In genomic region chr7:14317209-14317608, GRCm38 (mm10) we compare ENCODE assay signal across 11 mouse cellular contexts. TPM values are rescaled to one million over a fixed set of nuclear protein-coding genes. Genes with fewer than 3 reads are reported as not detected.
DNase-seq lines count a peak whose midpoint lies in the region; ATAC-seq and TF ChIP-seq lines count a peak whose summit lies in the region.
"Had no signal": no experiment of that assay in that cellular context is flagged by ENCODE, and none has a peak within 500 bp of the region (broad histone marks: within the 10 kb centered on the region; RNA-seq: fewer than 3 reads in every experiment).

No protein-coding gene starts in this region.

- TF ChIP-seq CTCF in E14TG2a.4 (conservative IDR thresholded peaks at IDR 0.05; ENCODE audit: low read length) = peak; percentile 80

- H3K36me3 ChIP-seq in E14TG2a.4 (ENCODE audit: insufficient read depth, low read length) = no peaks in the 10 kb centered on the region
- no peaks in the 10 kb centered on the region for H3K36me3 ChIP-seq in hindbrain, embryonic 16.5 days (ENCODE audit: control insufficient read depth, insufficient read depth, low read length)

- WGBS in hindbrain, embryonic 16.5 days = 36% methylated on average over 2 of the region's 2 CpGs

- no peak overlapping the region for H3K4me3 ChIP-seq in E14TG2a.4 (replicated peaks; ENCODE audit: low read length)
- no peak overlapping the region for H3K4me3 ChIP-seq in hindbrain, embryonic 16.5 days (ENCODE audit: low read length)

- ATAC-seq in hindbrain, embryonic 16.5 days = no peak

- no peak overlapping the region for H3K4me2 ChIP-seq in hindbrain, embryonic 16.5 days (ENCODE audit: low read length)

- DNase-seq in kidney, adult 9 months = peak; percentile 32
- no peak for DNase-seq in kidney, postnatal 14 days
- peak; percentile 50 for DNase-seq in R1 (ENCODE audit: low read depth, low spot score)
- DNase-seq in induced T-regulatory cell, adult 2 months (ENCODE audit: low read depth) = peak; percentile 24
- no peak for DNase-seq in frontal cortex, postnatal 10 days (ENCODE audit: low spot score in 2 of 2)
- DNase-seq in layer of hippocampus, postnatal 14 days (ENCODE audit: low spot score in 2 of 2) = no peak

- no peak overlapping the region for H3K27ac ChIP-seq in hindbrain, embryonic 16.5 days (ENCODE audit: low read depth, low read length)

- H3K9me3 ChIP-seq in E14TG2a.4 (ENCODE audit: low read length) = peaks cover 8% of the 10 kb centered on the region; the same call in 1 of the 2 replicates
- H3K9me3 ChIP-seq in hindbrain, embryonic 16.5 days (ENCODE audit: control insufficient read depth, low read length) = peaks cover 6% of the 10 kb centered on the region

- H3K4me1 ChIP-seq in E14TG2a.4 (replicated peaks; ENCODE audit: low read depth, low read length) = no peaks in the 10 kb centered on the region
- no peaks in the 10 kb centered on the region for H3K4me1 ChIP-seq in hindbrain, embryonic 16.5 days (ENCODE audit: control insufficient read depth, insufficient read depth, low read depth, low read length)

- H3K9ac ChIP-seq in hindbrain, embryonic 16.5 days (ENCODE audit: low read depth, low read length) = no peak overlapping the region

- H3K27me3 ChIP-seq in E14TG2a.4 (ENCODE audit: insufficient read depth, low read length) = no peaks in the 10 kb centered on the region
- no peaks in the 10 kb centered on the region for H3K27me3 ChIP-seq in hindbrain, embryonic 16.5 days (replicated peaks; ENCODE audit: control insufficient read depth, insufficient read depth, low read length)

RNA-seq across cellular contexts. Expression of gene Obox8, which starts 16.1 kb away (rescaled TPM):
- not detected for total RNA-seq in layer of hippocampus, postnatal 14 days (2021)
- not detected in 2 replicates for polyA plus RNA-seq in hindbrain, embryonic 16.5 days (2015; fragmentation: Nextera tagmentation; extraction: Ambion mirVana)
- total RNA-seq: hematopoietic stem cell, adult 5-6 weeks; megakaryocyte, adult 5-6 weeks had no signal
- polyA plus RNA-seq: forebrain, embryonic 11.5 days had no signal

Comparison
In these comparisons a context has a peak if more than half of its experiments do, and no peak if none do; other contexts are left out.
1. DNase-seq: peak in kidney, adult 9 months (single experiment), R1 (single experiment) and induced T-regulatory cell, adult 2 months (single experiment); none in kidney, postnatal 14 days (single experiment), frontal cortex, postnatal 10 days (0 of 2) and layer of hippocampus, postnatal 14 days (0 of 2).